Mouse (Mus musculus) cerebellum, adult 2 months (tissue): ENCODE measurements around the gene Zfp771.

Source experiments
- CTCF ChIP-seq: fragments of 200-500 bp; IDR thresholded peaks from 2 replicates; pipeline ENCODE4 v1.5.1; 2011; ENCODE audit warnings: low read depth, mild to moderate bottlenecking, control low read depth, low read length, moderate library complexity, borderline replicate concordance; ENCODE audit not compliant: insufficient read depth
- POLR2A ChIP-seq: fragments of 200-500 bp; IDR thresholded peaks from 2 replicates; pipeline ENCODE4 v1.6.1; 2011; ENCODE audit warnings: low read length, control low read depth, borderline replicate concordance; ENCODE audit not compliant: insufficient read depth

- TF ChIP-seq POLR2A (no peak), CTCF (no peak)
These were observed 26.2 kb downstream of the Zfp771 start for GRCm38 (mm10) chr7:127270256-127270655.
